Comparison of ENCODE assay signal across 13 mouse cellular contexts in the genomic region with DNA sequence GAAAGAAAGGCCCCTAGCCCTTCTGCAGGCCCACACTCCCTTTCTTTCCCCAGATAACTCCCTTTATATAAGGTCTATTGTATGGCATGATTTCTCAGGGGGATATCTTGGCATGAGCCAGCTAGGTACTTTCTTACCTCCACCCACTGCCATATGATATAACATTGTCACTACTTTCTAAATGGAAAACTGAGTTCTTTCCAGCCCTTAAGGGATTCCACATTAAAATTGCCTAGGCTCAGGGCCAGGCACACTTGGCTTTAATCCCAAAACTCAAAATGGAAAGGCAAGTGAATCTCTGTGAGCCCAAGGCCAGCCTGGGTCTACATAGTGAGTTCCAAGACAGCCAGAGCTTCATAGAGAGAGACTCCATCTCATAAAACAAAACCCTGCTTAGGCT.
DNase-seq lines count a peak whose midpoint lies in the region; ATAC-seq and TF ChIP-seq lines count a peak whose summit lies in the region.
"Had no signal": no experiment of that assay in that cellular context is flagged by ENCODE, and none has a peak within 500 bp of the region (broad histone marks: within the 10 kb centered on the region; RNA-seq: fewer than 3 reads in every experiment).

No protein-coding gene starts in this region.

- no peak overlapping the region for H3K9ac ChIP-seq in limb, embryonic 13.5 days

- H3K4me1 ChIP-seq in limb, embryonic 13.5 days, result no peaks in the 10 kb centered on the region
- no peaks in the 10 kb centered on the region for H3K4me1 ChIP-seq in limb, embryonic 10.5 days
- H3K4me1 ChIP-seq: megakaryocyte, embryonic 14.5 days had no signal

- peak; percentile 4 to 59 for DNase-seq in adrenal gland, adult (ENCODE audit: inconsistent age in 2 of 2, low spot score in 1 of 2)
- DNase-seq in adrenal gland, postnatal 4 days (ENCODE audit: low spot score in 2 of 2), result no peak
- peak; percentile 27 for DNase-seq in gastrocnemius, adult 2 months
- DNase-seq in gastrocnemius, postnatal 4 days (ENCODE audit: low spot score in 2 of 2), result no peak
- DNase-seq in limb, embryonic 10.5 days (ENCODE audit: low spot score), result no peak
- peak; percentile 3 for DNase-seq in testis, postnatal 14 days (ENCODE audit: low spot score)
- DNase-seq in T-cell, adult 2 months (ENCODE audit: low spot score), result no peak
- DNase-seq: gastrocnemius, postnatal 14 days; lung, adult 18-20 months had no signal

- no peaks in the 10 kb centered on the region for H3K9me3 ChIP-seq in limb, embryonic 13.5 days
- H3K9me3 ChIP-seq in limb, embryonic 10.5 days (replicated peaks), result no peaks in the 10 kb centered on the region
- H3K9me3 ChIP-seq: megakaryocyte, embryonic 14.5 days had no signal

- no peaks in the 10 kb centered on the region for H3K36me3 ChIP-seq in limb, embryonic 13.5 days
- no peaks in the 10 kb centered on the region for H3K36me3 ChIP-seq in limb, embryonic 10.5 days

- ATAC-seq in limb, embryonic 13.5 days (ENCODE audit: low FRiP score, low read depth), result peak; percentile 48; the same call in 1 of the 2 replicates

- intact Hi-C loops in gastrocnemius, adult 2 months (cut with DNase I), result no loop called here

- no peak overlapping the region for H3K4me2 ChIP-seq in limb, embryonic 13.5 days (replicated peaks)

- no peak overlapping the region for H3K4me3 ChIP-seq in gastrocnemius, adult 2 months
- H3K4me3 ChIP-seq in limb, embryonic 13.5 days, result no peak overlapping the region
- no peak overlapping the region for H3K4me3 ChIP-seq in limb, embryonic 10.5 days
- H3K4me3 ChIP-seq: megakaryocyte, embryonic 14.5 days; myocyte had no signal

- 0 out of 2 replicates have a peak, but pooled peaks cover 2% of the 10 kb centered on the region for H3K27me3 ChIP-seq in limb, embryonic 13.5 days
- peaks cover 28% of the 10 kb centered on the region; the same call in 1 of the 2 replicates for H3K27me3 ChIP-seq in limb, embryonic 10.5 days (ENCODE audit: low read depth, poor library complexity, severe bottlenecking)

- H3K27ac ChIP-seq in gastrocnemius, adult 2 months, result no peak overlapping the region
- H3K27ac ChIP-seq in limb, embryonic 13.5 days, result no peak overlapping the region
- H3K27ac ChIP-seq in limb, embryonic 10.5 days, result no peak overlapping the region
- H3K27ac ChIP-seq: kidney, postnatal 0 days had no signal

- no peak for TF ChIP-seq CTCF in gastrocnemius, adult 2 months (IDR thresholded peaks at IDR 0.05)

Comparison
In these comparisons a context has a peak if more than half of its experiments do, and no peak if none do; other contexts are left out.
1. DNase-seq: peak in adrenal gland, adult (2 of 2), gastrocnemius, adult 2 months (single experiment) and testis, postnatal 14 days (single experiment); none in adrenal gland, postnatal 4 days (0 of 2), gastrocnemius, postnatal 4 days (0 of 2), limb, embryonic 10.5 days (single experiment) and T-cell, adult 2 months (single experiment).